Mouse (Mus musculus): Measurements from ENCODE around the gene Ly6g5b. TPM values are rescaled to one million over a fixed set of nuclear protein-coding genes. Genes with fewer than 3 reads are reported as not detected.

The Ly6g5b gene
- polyA plus RNA-seq, 1 experiment from 2014 or later, result 0.45 TPM

- no peak for ATAC-seq (ENCODE audit: insufficient read depth, low FRiP score, low TSS enrichment)
- 94% methylated on average over 8 of the region's 8 CpGs for WGBS
Measured at GRCm38 (mm10) chr17:35157661-35158175, 42.5 kb upstream of the Ly6g5b start.

GRCm38 (mm10) chr17:35157254-35157653 is 42.0 kb upstream of the Ly6g5b start:
- H3K4me2 ChIP-seq (ENCODE audit: low read depth), result no peak overlapping the region
- H3K4me1 ChIP-seq (ENCODE audit: control insufficient read depth, insufficient read depth, low read length), result no peaks in the 10 kb centered on the region; the same call in 1 of the 2 replicates
- no peak overlapping the region for H3K27ac ChIP-seq (ENCODE audit: low read depth, low read length)
- no peak overlapping the region for H3K9ac ChIP-seq (ENCODE audit: low read length)
- no peaks in the 10 kb centered on the region for H3K27me3 ChIP-seq (ENCODE audit: control insufficient read depth, insufficient read depth, low read length)
- ATAC-seq (ENCODE audit: insufficient read depth, low FRiP score, low TSS enrichment), result no peak
- H3K9me3 ChIP-seq (ENCODE audit: control insufficient read depth, low read length), result no peaks in the 10 kb centered on the region
- no peak for DNase-seq (ENCODE audit: low spot score)
- no peak overlapping the region for H3K4me3 ChIP-seq (ENCODE audit: low read depth, low read length)
- WGBS, result 94% methylated on average over 8 of the region's 8 CpGs
- H3K36me3 ChIP-seq (ENCODE audit: control insufficient read depth, insufficient read depth, low read length), result peaks cover 90% of the 10 kb centered on the region

More at GRCm38 (mm10) chr17:35157661-35158175, 42.5 kb upstream of the Ly6g5b start:
- no peak for DNase-seq (ENCODE audit: low spot score)
- Histone ChIP-seq H3K27ac (ENCODE audit: low read depth, low read length) (no peak overlapping the region), H3K27me3 (ENCODE audit: control insufficient read depth, insufficient read depth, low read length) (no peaks in the 10 kb centered on the region), H3K4me3 (ENCODE audit: low read depth, low read length) (no peak overlapping the region), H3K9ac (ENCODE audit: low read length) (no peak overlapping the region), H3K4me1 (ENCODE audit: control insufficient read depth, insufficient read depth, low read length) (peaks cover 3% of the 10 kb centered on the region), H3K4me2 (ENCODE audit: low read depth) (no peak overlapping the region), H3K9me3 (ENCODE audit: control insufficient read depth, low read length) (no peaks in the 10 kb centered on the region), H3K36me3 (ENCODE audit: control insufficient read depth, insufficient read depth, low read length) (peaks cover 89% of the 10 kb centered on the region)

GRCm38 (mm10) chr17:35156461-35157200 is 41.4 kb upstream of the Ly6g5b start:
- H3K36me3 ChIP-seq (ENCODE audit: control insufficient read depth, insufficient read depth, low read length), result peaks cover 90% of the 10 kb centered on the region
- DNase-seq (ENCODE audit: low spot score) (no peak), ATAC-seq (ENCODE audit: insufficient read depth, low FRiP score, low TSS enrichment) (no peak)
- 92% methylated on average over 33 of the region's 33 CpGs for WGBS
- H3K4me3 ChIP-seq (ENCODE audit: low read depth, low read length), result no peak overlapping the region
- no peaks in the 10 kb centered on the region for H3K9me3 ChIP-seq (ENCODE audit: control insufficient read depth, low read length)
- H3K27me3 ChIP-seq (ENCODE audit: control insufficient read depth, insufficient read depth, low read length), result no peaks in the 10 kb centered on the region
- H3K4me2 ChIP-seq (ENCODE audit: low read depth), result no peak overlapping the region
- no peak overlapping the region for H3K27ac ChIP-seq (ENCODE audit: low read depth, low read length)
- H3K4me1 ChIP-seq (ENCODE audit: control insufficient read depth, insufficient read depth, low read length), result no peaks in the 10 kb centered on the region
- H3K9ac ChIP-seq (ENCODE audit: low read length), result no peak overlapping the region

- H3K4me3 ChIP-seq (ENCODE audit: low read depth, low read length), result no peak overlapping the region
- no peak overlapping the region for H3K9ac ChIP-seq (ENCODE audit: low read length)
- 94% methylated on average over 12 of the region's 12 CpGs for WGBS
- H3K4me1 ChIP-seq (ENCODE audit: control insufficient read depth, insufficient read depth, low read length), result no peaks in the 10 kb centered on the region
- ATAC-seq (ENCODE audit: insufficient read depth, low FRiP score, low TSS enrichment) (no peak), DNase-seq (ENCODE audit: low spot score) (no peak)
- H3K4me2 ChIP-seq (ENCODE audit: low read depth), result no peak overlapping the region
- H3K36me3 ChIP-seq (ENCODE audit: control insufficient read depth, insufficient read depth, low read length), result peaks cover 90% of the 10 kb centered on the region
- H3K9me3 ChIP-seq (ENCODE audit: control insufficient read depth, low read length), result no peaks in the 10 kb centered on the region
- H3K27me3 ChIP-seq (ENCODE audit: control insufficient read depth, insufficient read depth, low read length), result no peaks in the 10 kb centered on the region
- H3K27ac ChIP-seq (ENCODE audit: low read depth, low read length), result no peak overlapping the region
Measured at GRCm38 (mm10) chr17:35155451-35155850, 40.2 kb upstream of the Ly6g5b start.

DNA sequence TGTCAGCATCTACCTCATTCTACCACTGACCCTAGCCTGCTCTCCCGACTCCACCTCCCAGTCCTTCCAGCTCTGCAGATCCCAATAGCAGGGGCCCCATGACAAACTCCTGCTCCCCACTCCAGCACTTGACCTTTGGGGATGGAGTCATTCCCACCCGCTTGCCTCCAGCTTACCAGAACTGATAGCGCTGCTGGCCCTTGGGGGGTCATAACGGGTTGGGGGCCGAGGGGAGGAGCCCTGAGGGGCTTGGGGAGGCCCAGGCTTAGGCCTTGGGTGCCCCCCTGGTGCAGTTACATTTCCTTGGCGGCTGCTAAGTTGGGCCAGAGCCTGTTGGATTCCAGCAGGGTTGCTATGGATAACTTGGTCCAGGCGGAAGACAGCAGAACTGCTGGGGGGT is 39.4 kb upstream of the Ly6g5b start:
- ATAC-seq (ENCODE audit: insufficient read depth, low FRiP score, low TSS enrichment) (no peak), DNase-seq (ENCODE audit: low spot score) (no peak)
- Histone ChIP-seq H3K4me2 (ENCODE audit: low read depth) (no peak overlapping the region), H3K9ac (ENCODE audit: low read length) (no peak overlapping the region), H3K36me3 (ENCODE audit: control insufficient read depth, insufficient read depth, low read length) (peaks cover 89% of the 10 kb centered on the region), H3K27me3 (ENCODE audit: control insufficient read depth, insufficient read depth, low read length) (no peaks in the 10 kb centered on the region), H3K4me1 (ENCODE audit: control insufficient read depth, insufficient read depth, low read length) (no peaks in the 10 kb centered on the region), H3K4me3 (ENCODE audit: low read depth, low read length) (no peak overlapping the region), H3K27ac (ENCODE audit: low read depth, low read length) (no peak overlapping the region), H3K9me3 (ENCODE audit: control insufficient read depth, low read length) (no peaks in the 10 kb centered on the region)
- WGBS, result 82% methylated on average over 7 of the region's 7 CpGs

GRCm38 (mm10) chr17:35153931-35154330 is 38.7 kb upstream of the Ly6g5b start:
- Histone ChIP-seq H3K27me3 (ENCODE audit: control insufficient read depth, insufficient read depth, low read length) (no peaks in the 10 kb centered on the region), H3K9me3 (ENCODE audit: control insufficient read depth, low read length) (no peaks in the 10 kb centered on the region), H3K4me3 (ENCODE audit: low read depth, low read length) (no peak overlapping the region), H3K4me2 (ENCODE audit: low read depth) (no peak overlapping the region), H3K27ac (ENCODE audit: low read depth, low read length) (no peak overlapping the region), H3K36me3 (ENCODE audit: control insufficient read depth, insufficient read depth, low read length) (peaks cover 87% of the 10 kb centered on the region), H3K9ac (ENCODE audit: low read length) (no peak overlapping the region), H3K4me1 (ENCODE audit: control insufficient read depth, insufficient read depth, low read length) (no peaks in the 10 kb centered on the region)
- WGBS, result 88% methylated on average over 4 of the region's 4 CpGs
- DNase-seq (ENCODE audit: low spot score), result no peak
- ATAC-seq (ENCODE audit: insufficient read depth, low FRiP score, low TSS enrichment), result no peak

- WGBS, result 93% methylated on average over 9 of the region's 9 CpGs
- ATAC-seq (ENCODE audit: insufficient read depth, low FRiP score, low TSS enrichment) (no peak), DNase-seq (ENCODE audit: low spot score) (no peak)
- Histone ChIP-seq H3K27me3 (ENCODE audit: control insufficient read depth, insufficient read depth, low read length) (no peaks in the 10 kb centered on the region), H3K4me3 (ENCODE audit: low read depth, low read length) (no peak overlapping the region), H3K4me2 (ENCODE audit: low read depth) (no peak overlapping the region), H3K9me3 (ENCODE audit: control insufficient read depth, low read length) (no peaks in the 10 kb centered on the region), H3K4me1 (ENCODE audit: control insufficient read depth, insufficient read depth, low read length) (no peaks in the 10 kb centered on the region), H3K27ac (ENCODE audit: low read depth, low read length) (no peak overlapping the region), H3K9ac (ENCODE audit: low read length) (no peak overlapping the region), H3K36me3 (ENCODE audit: control insufficient read depth, insufficient read depth, low read length) (peaks cover 79% of the 10 kb centered on the region)
Measured at GRCm38 (mm10) chr17:35153077-35153476, 37.8 kb upstream of the Ly6g5b start.

GRCm38 (mm10) chr17:35152121-35152520 is 36.9 kb upstream of the Ly6g5b start:
- Histone ChIP-seq H3K4me1 (ENCODE audit: control insufficient read depth, insufficient read depth, low read length) (no peaks in the 10 kb centered on the region), H3K9ac (ENCODE audit: low read length) (no peak overlapping the region), H3K27me3 (ENCODE audit: control insufficient read depth, insufficient read depth, low read length) (no peaks in the 10 kb centered on the region), H3K36me3 (ENCODE audit: control insufficient read depth, insufficient read depth, low read length) (peaks cover 69% of the 10 kb centered on the region), H3K9me3 (ENCODE audit: control insufficient read depth, low read length) (no peaks in the 10 kb centered on the region), H3K27ac (ENCODE audit: low read depth, low read length) (no peak overlapping the region), H3K4me2 (ENCODE audit: low read depth) (no peak overlapping the region), H3K4me3 (ENCODE audit: low read depth, low read length) (no peak overlapping the region)
- DNase-seq (ENCODE audit: low spot score), result no peak
- ATAC-seq (ENCODE audit: insufficient read depth, low FRiP score, low TSS enrichment), result no peak
- 97% methylated on average over 4 of the region's 4 CpGs for WGBS
